Mouse (Mus musculus): ENCODE measurements around the gene Cnbd2.

GRCm38 (mm10) chr2:156304351-156304750 is 7.7 kb upstream of the Cnbd2 start:
- TF ChIP-seq POLR2A (IDR thresholded peaks at IDR 0.05; ENCODE audit: borderline replicate concordance, control insufficient read depth, low read depth, low read length), result no peak
- no peak for TF ChIP-seq CTCF (IDR thresholded peaks at IDR 0.05; ENCODE audit: control insufficient read depth, insufficient read depth, low read length)
